Mouse (Mus musculus) cortical plate, adult 2 months (tissue): Measurements from ENCODE around the gene Cachd1. TPM values are rescaled to one million over a fixed set of nuclear protein-coding genes. Genes with fewer than 3 reads are reported as not detected.

Experiments
- H3K27ac ChIP-seq: fragments of 200-500 bp; 2 replicates; pipeline ENCODE4 v1.5.1; 2012; ENCODE audit warnings: low read length, control low read depth, inconsistent platforms; ENCODE audit not compliant: insufficient read depth
- H3K4me1 ChIP-seq: fragments of 200-500 bp; 2 replicates; pipeline ENCODE4 v1.6.1; 2011; ENCODE audit warnings: low read length; ENCODE audit not compliant: control insufficient read depth, insufficient read depth
- H3K4me3 ChIP-seq: fragments of 200-500 bp; 2 replicates; pipeline ENCODE4 v1.5.1; 2011; ENCODE audit warnings: mild to moderate bottlenecking, low read length, control low read depth; ENCODE audit not compliant: insufficient read depth
- CTCF ChIP-seq: fragments of 200-500 bp; IDR thresholded peaks from 2 replicates; pipeline ENCODE4 v1.5.1; 2011; ENCODE audit warnings: mild to moderate bottlenecking, control low read depth, low read length; ENCODE audit not compliant: insufficient read depth; ENCODE audit errors: extremely low read depth
- POLR2A ChIP-seq: fragments of 200-500 bp; IDR thresholded peaks from 2 replicates; pipeline ENCODE4 v1.6.1; 2011; ENCODE audit warnings: mild to moderate bottlenecking, low read length, control low read depth; ENCODE audit not compliant: insufficient read depth; ENCODE audit errors: extremely low read depth
- polyA plus RNA-seq: library from polyadenylated mRNA; depleted of rRNA; stranded (reverse); fragments of >200 nt; gene quantifications from 2 replicates; pipeline ENCODE4 v1.2.3, GENCODE M21; 2012; rRNA removed

Cachd1 gene
- polyA plus RNA-seq, 1 experiment: 16.1 TPM

DNA sequence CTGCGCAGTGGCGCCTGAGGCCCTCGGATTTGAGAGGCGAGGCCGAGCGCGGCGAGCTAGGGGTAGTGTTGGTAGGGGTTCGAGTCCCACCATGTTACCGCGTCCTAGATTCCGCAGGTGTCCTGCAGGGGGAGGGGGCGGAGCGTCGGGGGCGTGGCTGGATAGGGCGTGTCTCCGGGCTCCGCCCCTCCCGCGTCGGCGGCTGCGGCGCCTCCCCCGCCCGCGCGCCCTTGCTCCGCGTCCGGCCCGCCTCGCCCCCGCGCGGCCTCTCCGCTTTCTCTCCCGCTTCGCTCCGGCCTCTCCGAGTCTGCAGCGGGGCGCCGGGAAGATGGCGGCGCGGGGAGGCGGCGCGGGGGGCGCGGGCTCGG lies 292.3 kb downstream of the Cachd1 start, which contains the start of gene Raver2:
Gene Raver2 (plus strand): TSS at position 198 of the 368 bp plus-strand sequence.
- TF ChIP-seq POLR2A: no peak
- no peak for TF ChIP-seq CTCF
- no peak within 1 kb of the TSS for H3K27ac ChIP-seq
- peaks cover 3% of the 10 kb centered on the region; the same call in 1 of the 2 replicates for H3K4me1 ChIP-seq
- H3K4me3 ChIP-seq: peak within 1 kb of the TSS; percentile 53

DNA sequence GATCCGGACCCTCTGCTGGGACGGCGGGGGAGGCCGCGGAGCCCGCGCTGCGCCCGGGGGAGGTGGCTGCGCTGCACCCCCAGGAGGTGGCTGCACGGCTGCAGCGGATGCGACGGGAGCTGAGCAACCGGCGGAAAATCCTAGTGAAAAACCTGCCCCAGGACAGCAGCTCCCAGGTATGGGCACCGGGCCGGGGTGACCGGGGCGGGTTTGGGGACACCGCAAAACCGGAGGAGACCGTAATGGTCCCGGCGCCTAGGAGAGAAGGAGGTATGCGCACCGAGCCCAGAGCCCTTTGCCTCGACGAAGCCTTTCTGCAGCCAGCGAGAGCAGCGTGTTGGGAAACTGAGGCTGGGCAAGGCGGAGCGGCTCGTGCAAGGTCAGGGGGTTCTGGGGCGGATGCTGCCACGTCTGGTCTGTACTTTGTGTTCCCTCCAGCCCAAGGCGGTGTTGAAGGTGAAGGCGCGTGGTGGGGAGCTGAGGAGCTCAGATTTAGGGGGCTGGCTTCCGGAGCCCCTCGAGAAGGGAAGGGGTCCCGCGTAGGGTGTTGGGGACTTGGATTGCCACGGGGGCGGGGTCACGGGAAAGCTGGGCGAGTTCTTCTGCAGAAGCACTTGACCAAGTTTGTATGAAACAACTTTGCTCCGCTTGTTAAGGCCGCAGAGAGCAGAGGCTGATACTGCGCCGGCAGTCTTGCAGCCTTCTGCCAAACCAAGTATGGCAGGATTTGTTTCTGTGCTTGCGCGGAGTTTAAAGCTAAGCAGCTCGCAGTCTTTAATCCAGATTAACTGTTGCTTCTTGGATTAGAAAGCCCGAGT lies 292.9 kb downstream of the Cachd1 start:
- peak overlapping the region; percentile 53 for H3K4me3 ChIP-seq
- H3K4me1 ChIP-seq: peaks cover 3% of the 10 kb centered on the region; the same call in 1 of the 2 replicates
- TF ChIP-seq CTCF (no peak), POLR2A (no peak)
- no peak overlapping the region for H3K27ac ChIP-seq

DNA sequence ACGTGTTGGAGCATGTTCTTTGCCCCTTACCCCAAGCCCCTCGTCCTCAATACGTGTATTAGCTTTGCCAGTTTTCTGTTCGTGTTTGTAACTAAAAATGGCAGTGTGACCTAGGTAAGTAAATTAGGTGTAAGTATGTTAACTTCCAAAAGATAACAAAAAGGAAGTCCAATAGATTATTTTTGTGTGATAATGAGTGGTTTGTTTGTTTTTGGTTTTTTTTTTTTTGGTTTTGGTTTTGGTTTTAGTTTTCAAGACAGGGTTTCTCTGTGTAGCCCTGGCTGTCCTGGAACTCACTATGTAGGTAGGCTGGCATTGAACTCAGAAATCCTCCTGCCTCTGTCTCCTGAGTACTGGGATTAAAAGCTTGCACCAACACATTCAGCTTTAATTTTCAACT lies 295.1 kb downstream of the Cachd1 start:
- H3K27ac ChIP-seq: no peak overlapping the region
- H3K4me1 ChIP-seq: peaks cover 3% of the 10 kb centered on the region; the same call in 1 of the 2 replicates
- no peak overlapping the region for H3K4me3 ChIP-seq
- TF ChIP-seq CTCF (no peak), POLR2A (no peak)

DNA sequence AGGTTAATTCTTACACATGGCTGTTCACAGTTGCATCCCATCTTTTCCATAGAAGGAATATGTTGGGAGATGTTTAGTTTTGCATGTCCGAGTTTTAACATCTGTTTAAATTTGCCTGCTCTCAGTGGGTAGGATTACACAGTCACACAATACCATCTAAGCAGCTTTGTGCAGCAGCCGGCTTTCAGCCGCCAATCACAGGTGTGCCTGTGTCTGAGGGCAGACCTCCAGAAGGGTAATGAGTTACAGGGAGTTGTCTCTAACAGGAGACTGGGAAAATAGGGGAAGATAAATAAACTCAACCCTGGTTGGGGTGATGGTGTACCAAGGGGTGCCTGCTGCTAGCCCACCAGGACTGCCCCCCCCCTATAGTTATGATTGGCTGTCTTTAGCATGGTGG lies 299.9 kb downstream of the Cachd1 start:
- TF ChIP-seq CTCF (no peak), POLR2A (no peak)
- H3K4me1 ChIP-seq: 0 out of 2 replicates have a peak, but pooled peaks cover 2% of the 10 kb centered on the region
- H3K27ac ChIP-seq: no peak overlapping the region
- no peak overlapping the region for H3K4me3 ChIP-seq

Other genes with a start within 250 kb of the Cachd1 start
- gene Gm10577, start 244.0 kb downstream of the Cachd1 start, polyA plus RNA-seq: not detected in 2 replicates